Mouse (Mus musculus): ENCODE measurements at regions not wholly inside any gene's neighbourhood (a gene's known extent, or its start where the extent isn't known, plus 50 kb on each side); places are given as distances from the start of the nearest gene placed in this dataset.

GRCm38 (mm10) chr13:103419146-103419545, 84.8 kb upstream of the Mast4 start:
- TF ChIP-seq CTCF (IDR thresholded peaks at IDR 0.05) = no peak
- TF ChIP-seq EP300 (IDR thresholded peaks at IDR 0.05) = no peak

Data from lung, postnatal 0 days (tissue).